Mouse (Mus musculus) cortical plate, adult 2 months (tissue): Measurements from ENCODE around the gene Tifab. TPM values are rescaled to one million over a fixed set of nuclear protein-coding genes. Genes with fewer than 3 reads are reported as not detected.

Source experiments
- H3K27ac ChIP-seq: fragments of 200-500 bp; 2 replicates; pipeline ENCODE4 v1.5.1; 2012; ENCODE audit warnings: low read length, control low read depth, inconsistent platforms; ENCODE audit not compliant: insufficient read depth
- H3K4me1 ChIP-seq: fragments of 200-500 bp; 2 replicates; pipeline ENCODE4 v1.6.1; 2011; ENCODE audit warnings: low read length; ENCODE audit not compliant: control insufficient read depth, insufficient read depth
- H3K4me3 ChIP-seq: fragments of 200-500 bp; 2 replicates; pipeline ENCODE4 v1.5.1; 2011; ENCODE audit warnings: mild to moderate bottlenecking, low read length, control low read depth; ENCODE audit not compliant: insufficient read depth
- CTCF ChIP-seq: fragments of 200-500 bp; IDR thresholded peaks from 2 replicates; pipeline ENCODE4 v1.5.1; 2011; ENCODE audit warnings: mild to moderate bottlenecking, control low read depth, low read length; ENCODE audit not compliant: insufficient read depth; ENCODE audit errors: extremely low read depth
- POLR2A ChIP-seq: fragments of 200-500 bp; IDR thresholded peaks from 2 replicates; pipeline ENCODE4 v1.6.1; 2011; ENCODE audit warnings: mild to moderate bottlenecking, low read length, control low read depth; ENCODE audit not compliant: insufficient read depth; ENCODE audit errors: extremely low read depth
- polyA plus RNA-seq: library from polyadenylated mRNA; depleted of rRNA; stranded (reverse); fragments of >200 nt; gene quantifications from 2 replicates; pipeline ENCODE4 v1.2.3, GENCODE M21; 2012; rRNA removed

Tifab gene
- polyA plus RNA-seq, 1 experiment, result 2.4 TPM

GRCm38 (mm10) chr13:56130544-56130943, 48.1 kb downstream of the Tifab start:
- H3K27ac ChIP-seq, result no peak overlapping the region
- H3K4me3 ChIP-seq, result no peak overlapping the region
- TF ChIP-seq POLR2A, result no peak
- TF ChIP-seq CTCF, result no peak
- peaks cover 2% of the 10 kb centered on the region; the same call in 1 of the 2 replicates for H3K4me1 ChIP-seq

GRCm38 (mm10) chr13:56129578-56129977, 49.1 kb downstream of the Tifab start:
- peaks cover 2% of the 10 kb centered on the region; the same call in 1 of the 2 replicates for H3K4me1 ChIP-seq
- no peak for TF ChIP-seq POLR2A
- TF ChIP-seq CTCF, result no peak
- H3K4me3 ChIP-seq, result no peak overlapping the region
- no peak overlapping the region for H3K27ac ChIP-seq

DNA sequence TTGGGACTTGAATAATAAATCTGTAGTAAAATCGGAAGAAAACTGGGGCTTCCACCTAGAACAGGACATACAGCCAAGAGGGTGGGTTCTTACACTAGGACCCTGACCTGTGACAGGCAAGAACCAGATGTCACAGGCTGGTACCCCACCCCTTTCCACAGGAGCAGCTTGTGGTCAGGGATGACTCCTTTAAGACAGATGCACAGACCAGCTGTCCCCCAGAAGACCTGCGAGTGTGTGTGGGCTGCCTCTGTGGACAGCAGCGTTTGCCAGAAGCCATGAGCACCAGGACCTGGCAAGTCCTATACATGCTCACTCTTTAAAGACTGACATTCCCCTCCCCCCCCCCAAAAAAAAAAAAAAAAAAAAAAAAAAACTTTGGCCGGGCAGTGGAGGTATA, 49.7 kb downstream of the Tifab start:
- H3K27ac ChIP-seq, result no peak overlapping the region
- no peaks in the 10 kb centered on the region; the same call in 1 of the 2 replicates for H3K4me1 ChIP-seq
- H3K4me3 ChIP-seq, result no peak overlapping the region
- TF ChIP-seq CTCF (no peak), POLR2A (no peak)

- Histone ChIP-seq H3K4me1 (no peaks in the 10 kb centered on the region), H3K4me3 (no peak overlapping the region), H3K27ac (no peak overlapping the region)
- TF ChIP-seq POLR2A (no peak), CTCF (no peak)
These were observed 53.1 kb downstream of the Tifab start for GRCm38 (mm10) chr13:56125632-56126031.

Other genes starting within 250 kb of the Tifab start
- gene H2afy, start 42.5 kb downstream of the Tifab start, polyA plus RNA-seq, result 110 and 116 TPM in 2 replicates
- 0.21 and 0.23 TPM in 2 replicates for gene Neurog1, start 73.3 kb upstream of the Tifab start, polyA plus RNA-seq
- 154 and 155 TPM in 2 replicates for gene Cxcl14, start 117.7 kb upstream of the Tifab start, polyA plus RNA-seq
- not detected in 2 replicates for gene Gm3045, start 247.7 kb upstream of the Tifab start, polyA plus RNA-seq